ENCODE assay signal across 8 mouse cellular contexts in genomic region chr4:99929149-99929612, GRCm38 (mm10). TPM values are rescaled to one million over a fixed set of nuclear protein-coding genes. Genes with fewer than 3 reads are reported as not detected.
DNase-seq lines count a peak whose midpoint lies in the region; ATAC-seq lines count a peak whose summit lies in the region.

Gene Pgm1, plus strand, starts transcription at chr4:99929414.

- WGBS in hindbrain, embryonic 13.5 days: 4% methylated on average over 23 of the region's 23 CpGs
- WGBS in lung, embryonic 16.5 days: 3% methylated on average over 23 of the region's 23 CpGs

- peak within 1 kb of the TSS; percentile 52 for H3K4me3 ChIP-seq in hindbrain, embryonic 13.5 days
- H3K4me3 ChIP-seq in lung, embryonic 16.5 days (ENCODE audit: low read length): peak within 1 kb of the TSS; percentile 78

- H3K4me2 ChIP-seq in hindbrain, embryonic 13.5 days: peak within 1 kb of the TSS; percentile 93
- H3K4me2 ChIP-seq in lung, embryonic 16.5 days (ENCODE audit: low read depth, low read length): peak within 1 kb of the TSS; percentile 86

- no peaks in the 10 kb centered on the region for H3K9me3 ChIP-seq in hindbrain, embryonic 13.5 days
- H3K9me3 ChIP-seq in lung, embryonic 16.5 days (ENCODE audit: control insufficient read depth, low read length): no peaks in the 10 kb centered on the region

- H3K27me3 ChIP-seq in hindbrain, embryonic 13.5 days: no peaks in the 10 kb centered on the region
- no peaks in the 10 kb centered on the region for H3K27me3 ChIP-seq in lung, embryonic 16.5 days (ENCODE audit: control insufficient read depth, insufficient read depth, low read depth, low read length)

- no peaks in the 10 kb centered on the region for H3K36me3 ChIP-seq in hindbrain, embryonic 13.5 days
- H3K36me3 ChIP-seq in lung, embryonic 16.5 days (ENCODE audit: control insufficient read depth, insufficient read depth, low read length): no peaks in the 10 kb centered on the region

- H3K9ac ChIP-seq in hindbrain, embryonic 13.5 days: peak within 1 kb of the TSS; percentile 79
- H3K9ac ChIP-seq in lung, embryonic 16.5 days (ENCODE audit: low read length): peak within 1 kb of the TSS; percentile 74

- peak; percentile 89 for ATAC-seq in hindbrain, embryonic 13.5 days (ENCODE audit: low FRiP score)
- ATAC-seq in lung, embryonic 16.5 days (ENCODE audit: low read depth): peak; percentile 84
- no peak for ATAC-seq in erythroid progenitor cell, adult 5-6 weeks (replicated peaks; ENCODE audit: low FRiP score, poor library complexity, severe bottlenecking)

- H3K4me1 ChIP-seq in hindbrain, embryonic 13.5 days (replicated peaks): peaks cover 23% of the 10 kb centered on the region
- H3K4me1 ChIP-seq in lung, embryonic 16.5 days (replicated peaks; ENCODE audit: control insufficient read depth, insufficient read depth, low read length): peaks cover 18% of the 10 kb centered on the region

- H3K27ac ChIP-seq in hindbrain, embryonic 13.5 days: peak within 1 kb of the TSS; percentile 83
- peak within 1 kb of the TSS; percentile 95 for H3K27ac ChIP-seq in lung, embryonic 16.5 days (ENCODE audit: low read length)

- DNase-seq in Muller cell, postnatal 12 days (ENCODE audit: inconsistent ontology term): peak; percentile 92
- DNase-seq in c-Kit-positive CD71-positive TER-119-positive erythroid progenitor cells, embryonic 14.5 days (ENCODE audit: low spot score): peak; percentile 41
- DNase-seq in frontal cortex, postnatal 36 days (ENCODE audit: low spot score in 2 of 2): peak; percentile 69 to 76
- DNase-seq in layer of hippocampus, postnatal 10 days (ENCODE audit: low spot score in 2 of 2): no peak
- peak; percentile 84 for DNase-seq in ovary, postnatal 36 days (ENCODE audit: low spot score)

RNA-seq across cellular contexts. Expression of gene Pgm1, which starts in this region (rescaled TPM):
- polyA plus RNA-seq in hindbrain, embryonic 13.5 days (2015; fragmentation: Nextera tagmentation; extraction: Ambion mirVana): 53.9 and 57.0 TPM in 2 replicates
- total RNA-seq in layer of hippocampus, postnatal 10 days (2021): 10 to 100 TPM; 52.7 to 55.7 TPM
- 90.6 and 101 TPM in 2 replicates for polyA plus RNA-seq in lung, embryonic 16.5 days (2015; fragmentation: Nextera tagmentation; extraction: Ambion mirVana)
- 0.36 and 5.0 TPM in 2 replicates for total RNA-seq in erythroid progenitor cell, adult 5-6 weeks (2015; ENCODE audit: low replicate concordance)
- 5.7 and 7.8 TPM in 2 replicates for total RNA-seq in erythroid progenitor cell, adult 5-6 weeks (2017; ENCODE audit: low replicate concordance)

Comparison
In these comparisons a context has a peak if more than half of its experiments do, and no peak if none do; other contexts are left out.
1. RNA of gene Pgm1 (total RNA-seq): 52.7 to 55.7 TPM in layer of hippocampus, postnatal 10 days; 0.36 to 7.8 TPM in erythroid progenitor cell, adult 5-6 weeks; every median in the first group is over 4 times any median in the second.
2. DNase-seq: peak in Muller cell, postnatal 12 days (single experiment), c-Kit-positive CD71-positive TER-119-positive erythroid progenitor cells, embryonic 14.5 days (single experiment), frontal cortex, postnatal 36 days (2 of 2) and ovary, postnatal 36 days (single experiment); none in layer of hippocampus, postnatal 10 days (0 of 2).